Mouse (Mus musculus): ENCODE results near the gene Ptma. TPM values are rescaled to one million over a fixed set of nuclear protein-coding genes. Genes with fewer than 3 reads are reported as not detected.
A peak's percentile ranks its signal among the peaks of the same experiment; 100 is the strongest.
"Not testable (repeated sequence)": the region's sequence is repeated elsewhere in the genome, so short reads cannot be mapped to it uniquely, and the experiment has no call there.

Ptma gene
- polyA plus RNA-seq, 1 experiment from 2014 or later = 4,291 TPM

GRCm38 (mm10) chr1:86529590-86529989 is 3.1 kb downstream of the Ptma start:
- peaks cover 6% of the 10 kb centered on the region for H3K4me1 ChIP-seq (ENCODE audit: control insufficient read depth, insufficient read depth, low read length)
- 47% methylated on average over 4 of the region's 4 CpGs for WGBS
- H3K4me2 ChIP-seq (ENCODE audit: low read depth, low read length) = peak overlapping the region; percentile 85
- H3K36me3 ChIP-seq (replicated peaks; ENCODE audit: control insufficient read depth, insufficient read depth, low read depth, low read length) = peaks cover 15% of the 10 kb centered on the region
- peak overlapping the region; percentile 100 for H3K4me3 ChIP-seq (ENCODE audit: low read depth, low read length)
- no peaks in the 10 kb centered on the region for H3K27me3 ChIP-seq (ENCODE audit: control insufficient read depth, insufficient read depth, low read length)
- ATAC-seq (replicated peaks; ENCODE audit: insufficient number of reproducible peaks, low FRiP score, low TSS enrichment, low read depth) (no peak), DNase-seq (ENCODE audit: low spot score) (no peak)
- no peak overlapping the region for H3K27ac ChIP-seq (replicated peaks; ENCODE audit: low read depth, low read length)
- no peaks in the 10 kb centered on the region for H3K9me3 ChIP-seq (replicated peaks; ENCODE audit: control insufficient read depth, low read length)
- peak overlapping the region; percentile 100 for H3K9ac ChIP-seq (replicated peaks; ENCODE audit: low read length)

- Histone ChIP-seq H3K4me1 (ENCODE audit: control insufficient read depth, insufficient read depth, low read length) (peaks cover 6% of the 10 kb centered on the region), H3K9me3 (replicated peaks; ENCODE audit: control insufficient read depth, low read length) (no peaks in the 10 kb centered on the region), H3K36me3 (replicated peaks; ENCODE audit: control insufficient read depth, insufficient read depth, low read depth, low read length) (peaks cover 15% of the 10 kb centered on the region), H3K27ac (replicated peaks; ENCODE audit: low read depth, low read length) (no peak overlapping the region), H3K4me3 (ENCODE audit: low read depth, low read length) (peak overlapping the region; percentile 4; the same call in 1 of the 2 replicates), H3K27me3 (ENCODE audit: control insufficient read depth, insufficient read depth, low read length) (no peaks in the 10 kb centered on the region), H3K9ac (replicated peaks; ENCODE audit: low read length) (peak overlapping the region; percentile 34), H3K4me2 (ENCODE audit: low read depth, low read length) (no peak overlapping the region; the same call in 1 of the 2 replicates)
- WGBS = 14% methylated on average over 4 of the region's 4 CpGs
- DNase-seq (ENCODE audit: low spot score) (peak; percentile 51), ATAC-seq (replicated peaks; ENCODE audit: insufficient number of reproducible peaks, low FRiP score, low TSS enrichment, low read depth) (no peak)
These were observed 4.5 kb downstream of the Ptma start for GRCm38 (mm10) chr1:86530871-86531546.

- Histone ChIP-seq H3K4me1 (ENCODE audit: control insufficient read depth, insufficient read depth, low read length) (peaks cover 6% of the 10 kb centered on the region), H3K36me3 (replicated peaks; ENCODE audit: control insufficient read depth, insufficient read depth, low read depth, low read length) (peaks cover 15% of the 10 kb centered on the region), H3K9ac (replicated peaks; ENCODE audit: low read length) (peak overlapping the region; percentile 25; the same call in 1 of the 2 replicates), H3K9me3 (replicated peaks; ENCODE audit: control insufficient read depth, low read length) (no peaks in the 10 kb centered on the region), H3K27me3 (ENCODE audit: control insufficient read depth, insufficient read depth, low read length) (no peaks in the 10 kb centered on the region), H3K27ac (replicated peaks; ENCODE audit: low read depth, low read length) (0 out of 2 replicates have a peak overlapping the region, but pooled peaks have one; percentile 47), H3K4me3 (ENCODE audit: low read depth, low read length) (peak overlapping the region; percentile 15; the same call in 1 of the 2 replicates), H3K4me2 (ENCODE audit: low read depth, low read length) (peak overlapping the region; percentile 2; the same call in 1 of the 2 replicates)
- ATAC-seq (replicated peaks; ENCODE audit: insufficient number of reproducible peaks, low FRiP score, low TSS enrichment, low read depth) (peak; percentile 66), DNase-seq (ENCODE audit: low spot score) (peak; percentile 73)
- 4% methylated on average over 13 of the region's 13 CpGs for WGBS
These were observed 5.2 kb downstream of the Ptma start for GRCm38 (mm10) chr1:86531547-86532321.

GRCm38 (mm10) chr1:86532362-86533051 is 6.0 kb downstream of the Ptma start:
- peaks cover 15% of the 10 kb centered on the region for H3K36me3 ChIP-seq (replicated peaks; ENCODE audit: control insufficient read depth, insufficient read depth, low read depth, low read length)
- H3K4me1 ChIP-seq (ENCODE audit: control insufficient read depth, insufficient read depth, low read length) = peaks cover 6% of the 10 kb centered on the region
- peak overlapping the region; percentile 2; the same call in 1 of the 2 replicates for H3K4me2 ChIP-seq (ENCODE audit: low read depth, low read length)
- 0 out of 2 replicates have a peak overlapping the region, but pooled peaks have one; percentile 1 for H3K4me3 ChIP-seq (ENCODE audit: low read depth, low read length)
- no peaks in the 10 kb centered on the region for H3K27me3 ChIP-seq (ENCODE audit: control insufficient read depth, insufficient read depth, low read length)
- WGBS = 24% methylated on average over 11 of the region's 11 CpGs
- peak; percentile 97 for DNase-seq (ENCODE audit: low spot score)
- no peak overlapping the region for H3K9ac ChIP-seq (replicated peaks; ENCODE audit: low read length)
- H3K9me3 ChIP-seq (replicated peaks; ENCODE audit: control insufficient read depth, low read length) = no peaks in the 10 kb centered on the region
- peak; percentile 45 for ATAC-seq (replicated peaks; ENCODE audit: insufficient number of reproducible peaks, low FRiP score, low TSS enrichment, low read depth)
- no peak overlapping the region for H3K27ac ChIP-seq (replicated peaks; ENCODE audit: low read depth, low read length)

GRCm38 (mm10) chr1:86533411-86534130 is 7.0 kb downstream of the Ptma start:
- H3K4me2 ChIP-seq (ENCODE audit: low read depth, low read length) = no peak overlapping the region
- H3K9ac ChIP-seq (replicated peaks; ENCODE audit: low read length) = no peak overlapping the region
- WGBS = 88% methylated on average over 6 of the region's 6 CpGs
- no peaks in the 10 kb centered on the region for H3K27me3 ChIP-seq (ENCODE audit: control insufficient read depth, insufficient read depth, low read length)
- peaks cover 15% of the 10 kb centered on the region for H3K36me3 ChIP-seq (replicated peaks; ENCODE audit: control insufficient read depth, insufficient read depth, low read depth, low read length)
- H3K9me3 ChIP-seq (replicated peaks; ENCODE audit: control insufficient read depth, low read length) = no peaks in the 10 kb centered on the region
- no peak overlapping the region for H3K27ac ChIP-seq (replicated peaks; ENCODE audit: low read depth, low read length)
- ATAC-seq (replicated peaks; ENCODE audit: insufficient number of reproducible peaks, low FRiP score, low TSS enrichment, low read depth) (no peak), DNase-seq (ENCODE audit: low spot score) (no peak)
- no peak overlapping the region for H3K4me3 ChIP-seq (ENCODE audit: low read depth, low read length)
- H3K4me1 ChIP-seq (ENCODE audit: control insufficient read depth, insufficient read depth, low read length) = peaks cover 6% of the 10 kb centered on the region

GRCm38 (mm10) chr1:86538383-86538782 is 11.9 kb downstream of the Ptma start:
- no peak overlapping the region for H3K4me2 ChIP-seq (ENCODE audit: low read depth, low read length)
- H3K9me3 ChIP-seq (replicated peaks; ENCODE audit: control insufficient read depth, low read length) = no peaks in the 10 kb centered on the region
- 64% methylated on average over 3 of the region's 3 CpGs for WGBS
- H3K9ac ChIP-seq (replicated peaks; ENCODE audit: low read length) = no peak overlapping the region
- DNase-seq (ENCODE audit: low spot score) = no peak
- no peaks in the 10 kb centered on the region for H3K4me1 ChIP-seq (ENCODE audit: control insufficient read depth, insufficient read depth, low read length)
- ATAC-seq (replicated peaks; ENCODE audit: insufficient number of reproducible peaks, low FRiP score, low TSS enrichment, low read depth) = no peak
- H3K4me3 ChIP-seq (ENCODE audit: low read depth, low read length) = no peak overlapping the region
- H3K27ac ChIP-seq (replicated peaks; ENCODE audit: low read depth, low read length) = no peak overlapping the region
- H3K27me3 ChIP-seq (ENCODE audit: control insufficient read depth, insufficient read depth, low read length) = no peaks in the 10 kb centered on the region
- H3K36me3 ChIP-seq (replicated peaks; ENCODE audit: control insufficient read depth, insufficient read depth, low read depth, low read length) = peaks cover 4% of the 10 kb centered on the region

DNA sequence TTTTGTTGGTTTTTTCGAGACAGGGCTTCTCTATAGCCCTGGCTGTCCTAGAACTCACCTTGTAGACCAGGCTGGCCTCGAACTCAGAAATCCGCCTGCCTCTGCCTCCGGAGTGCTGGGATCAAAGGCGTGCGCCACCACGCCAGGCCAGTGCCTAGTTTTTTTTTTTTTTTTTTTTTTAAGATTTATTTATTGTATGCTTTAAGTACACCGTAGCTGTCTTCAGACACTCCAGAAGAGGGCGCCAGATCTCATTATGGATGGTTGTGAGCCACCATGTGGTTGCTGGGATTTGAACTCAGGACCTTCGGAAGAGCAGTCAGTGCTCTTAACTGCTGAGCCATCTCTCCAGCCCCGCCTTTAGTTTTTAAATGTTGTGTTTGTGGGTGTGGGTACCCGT is 13.1 kb downstream of the Ptma start:
- not testable (repeated sequence) for DNase-seq (ENCODE audit: low spot score); H3K36me3 ChIP-seq (replicated peaks; ENCODE audit: control insufficient read depth, insufficient read depth, low read depth, low read length); ATAC-seq (replicated peaks; ENCODE audit: insufficient number of reproducible peaks, low FRiP score, low TSS enrichment, low read depth); H3K4me3 ChIP-seq (ENCODE audit: low read depth, low read length); H3K27me3 ChIP-seq (ENCODE audit: control insufficient read depth, insufficient read depth, low read length); H3K4me2 ChIP-seq (ENCODE audit: low read depth, low read length); H3K9ac ChIP-seq (replicated peaks; ENCODE audit: low read length); H3K4me1 ChIP-seq (ENCODE audit: control insufficient read depth, insufficient read depth, low read length); H3K27ac ChIP-seq (replicated peaks; ENCODE audit: low read depth, low read length); H3K9me3 ChIP-seq (replicated peaks; ENCODE audit: control insufficient read depth, low read length)
- WGBS = 92% methylated on average over 12 of the region's 12 CpGs
